In genomic region chr10:26325320-26325719, GRCm38 (mm10) we compare ENCODE assay signal across 20 mouse cellular contexts. TPM values are rescaled to one million over a fixed set of nuclear protein-coding genes. Genes with fewer than 3 reads are reported as not detected.
DNase-seq lines count a peak whose midpoint lies in the region; ATAC-seq and TF ChIP-seq lines count a peak whose summit lies in the region.
"Had no signal": no experiment of that assay in that cellular context is flagged by ENCODE, and none has a peak within 500 bp of the region (broad histone marks: within the 10 kb centered on the region; RNA-seq: fewer than 3 reads in every experiment).

No protein-coding gene starts in this region.

- peak; percentile 73 for DNase-seq in 416B (ENCODE audit: low read depth)
- peak; percentile 9 to 19 for DNase-seq in B cell, adult 2 months
- DNase-seq in natural killer cell, adult 2 months (ENCODE audit: low spot score in 2 of 2): peak; percentile 13 to 23
- no peak for DNase-seq in stomach, postnatal 0 days (ENCODE audit: low spot score)
- no peak for DNase-seq in lung, postnatal 4 days
- DNase-seq in gastrocnemius, adult 2 months: no peak
- DNase-seq in heart, adult 8-10 months (ENCODE audit: low spot score): no peak
- DNase-seq: adrenal gland, postnatal 25 days; cerebellum, adult 9-11 months; lung, adult 2 months; retina, postnatal 1 day had no signal

- H3K27ac ChIP-seq in brown adipose tissue, adult 24 weeks (replicated peaks; ENCODE audit: low read depth, low read length): peak overlapping the region; percentile 27
- no peak overlapping the region for H3K27ac ChIP-seq in stomach, postnatal 0 days (replicated peaks)
- H3K27ac ChIP-seq in gastrocnemius, adult 2 months: no peak overlapping the region
- H3K27ac ChIP-seq: forebrain, embryonic 13.5 days; heart, embryonic 10.5 days; hindbrain, embryonic 10.5 days; kidney, postnatal 0 days; limb, embryonic 15.5 days; neural tube, embryonic 15.5 days had no signal

- H3K27me3 ChIP-seq in stomach, postnatal 0 days (ENCODE audit: control insufficient read depth, insufficient read depth, low read length): no peaks in the 10 kb centered on the region
- H3K27me3 ChIP-seq: forebrain, embryonic 13.5 days; limb, embryonic 15.5 days; megakaryocyte, embryonic 14.5 days; neural tube, embryonic 15.5 days had no signal

- intact Hi-C loops in gastrocnemius, adult 2 months (cut with DNase I): no loop called here

- peaks cover 7% of the 10 kb centered on the region for H3K36me3 ChIP-seq in stomach, postnatal 0 days (ENCODE audit: control insufficient read depth, insufficient read depth, low read length)

- H3K4me2 ChIP-seq in stomach, postnatal 0 days (replicated peaks; ENCODE audit: low read depth): no peak overlapping the region
- H3K4me2 ChIP-seq: forebrain, embryonic 13.5 days; limb, embryonic 15.5 days; neural tube, embryonic 15.5 days had no signal

- no peak overlapping the region for H3K4me3 ChIP-seq in brown adipose tissue, adult 24 weeks (ENCODE audit: insufficient read depth, low read depth, low read length)
- H3K4me3 ChIP-seq in stomach, postnatal 0 days (ENCODE audit: low read depth, low read length): no peak overlapping the region
- H3K4me3 ChIP-seq in gastrocnemius, adult 2 months: no peak overlapping the region
- H3K4me3 ChIP-seq: forebrain, embryonic 13.5 days; heart, embryonic 10.5 days; hindbrain, embryonic 10.5 days; limb, embryonic 15.5 days; megakaryocyte, embryonic 14.5 days; neural tube, embryonic 15.5 days had no signal

- no peak for TF ChIP-seq EP300 in stomach, postnatal 0 days (optimal IDR thresholded peaks at IDR 0.05)

- ATAC-seq in stomach, postnatal 0 days (ENCODE audit: low FRiP score, low TSS enrichment): no peak
- ATAC-seq: forebrain, embryonic 13.5 days; intestine, embryonic 16.5 days had no signal

- 71% methylated on average over 2 of the region's 2 CpGs for WGBS in stomach, postnatal 0 days

- H3K4me1 ChIP-seq in brown adipose tissue, adult 24 weeks (ENCODE audit: control insufficient read depth, insufficient read depth, insufficient read length, low read length): no peaks in the 10 kb centered on the region
- H3K4me1 ChIP-seq in stomach, postnatal 0 days (replicated peaks; ENCODE audit: control insufficient read depth, insufficient read depth): no peaks in the 10 kb centered on the region
- H3K4me1 ChIP-seq: heart, embryonic 10.5 days; limb, embryonic 15.5 days had no signal

- H3K9me3 ChIP-seq in stomach, postnatal 0 days (ENCODE audit: control insufficient read depth, low read length): no peaks in the 10 kb centered on the region
- H3K9me3 ChIP-seq: forebrain, embryonic 13.5 days; heart, embryonic 10.5 days; hindbrain, embryonic 10.5 days; limb, embryonic 15.5 days; megakaryocyte, embryonic 14.5 days; neural tube, embryonic 15.5 days had no signal

- H3K9ac ChIP-seq in stomach, postnatal 0 days (ENCODE audit: low read length): no peak overlapping the region
- H3K9ac ChIP-seq: forebrain, embryonic 13.5 days; limb, embryonic 15.5 days; neural tube, embryonic 15.5 days had no signal

- no peak for TF ChIP-seq CTCF in stomach, postnatal 0 days (IDR thresholded peaks at IDR 0.05; ENCODE audit: low read depth)
- no peak for TF ChIP-seq CTCF in gastrocnemius, adult 2 months (IDR thresholded peaks at IDR 0.05)

RNA-seq across cellular contexts. Expression of gene L3mbtl3, which starts 50.5 kb away (rescaled TPM):
- polyA plus RNA-seq in brown adipose tissue, adult 24 weeks (2012; ENCODE audit: insufficient read depth, insufficient read length, missing spikeins): 5.2 TPM in 2 replicates
- polyA plus RNA-seq in stomach, postnatal 0 days (2015; fragmentation: Nextera tagmentation; extraction: Ambion mirVana): 4.3 and 4.9 TPM in 2 replicates
- total RNA-seq in gastrocnemius, adult 2 months (2021): 1 to 10 TPM; 4.6 to 8.0 TPM
- 1 to 10 TPM; 6.7 to 7.0 (median 6.9) TPM for total RNA-seq in heart, adult 8-10 months (2022)

Comparison
In these comparisons a context has a peak if more than half of its experiments do, and no peak if none do; other contexts are left out.
1. DNase-seq: peak in 416B (single experiment), B cell, adult 2 months (2 of 2) and natural killer cell, adult 2 months (2 of 2); none in stomach, postnatal 0 days (single experiment), lung, postnatal 4 days (0 of 2), gastrocnemius, adult 2 months (single experiment) and heart, adult 8-10 months (single experiment).